Mouse (Mus musculus) urinary bladder, postnatal 14 days (tissue): ENCODE results near the gene Pacrg.

Experiments
- DNase-seq: peaks from one replicate; pipeline ENCODE4 v3.0.0; 2021; ENCODE audit warnings: low spot score

The Pacrg gene

DNA sequence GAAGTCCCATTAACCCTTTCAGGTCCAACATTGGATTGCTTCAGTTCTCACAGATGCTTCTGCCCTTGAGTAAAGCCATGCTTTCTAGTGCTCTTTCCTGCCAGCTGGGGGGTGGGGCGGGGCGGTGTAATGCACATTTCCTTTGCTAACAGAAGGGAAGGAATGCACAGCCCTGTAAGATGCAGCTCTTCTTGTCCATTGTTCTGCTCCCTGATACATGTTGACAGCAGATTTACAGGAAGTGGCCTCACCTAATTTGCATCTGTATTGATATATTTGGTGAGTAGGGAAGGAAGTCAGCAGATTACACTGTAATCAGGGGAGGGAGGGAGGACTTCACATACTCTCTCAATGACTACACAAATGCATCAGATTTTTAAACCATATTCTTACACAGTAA lies 100.0 kb downstream of the Pacrg start:
- DNase-seq, result no peak

DNA sequence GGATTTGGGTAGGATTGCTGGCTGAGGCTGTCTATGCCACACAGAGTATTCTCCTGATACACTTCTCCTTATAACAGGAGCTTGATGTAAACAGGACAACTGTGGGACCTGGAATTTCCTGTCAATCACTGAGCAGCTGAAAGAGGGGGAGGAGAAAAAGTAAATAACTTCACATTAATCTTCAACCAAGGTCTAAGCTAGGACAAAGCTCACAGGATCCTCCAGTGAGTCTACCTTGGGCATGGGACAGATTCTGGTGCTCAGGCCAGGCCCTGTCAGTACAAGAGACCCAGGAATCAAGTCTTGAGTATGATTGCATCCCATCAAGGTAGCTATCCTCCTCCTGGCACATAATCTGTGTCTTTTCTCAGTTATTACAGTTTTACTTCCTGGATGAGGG lies 102.1 kb downstream of the Pacrg start:
- no peak for DNase-seq

DNA sequence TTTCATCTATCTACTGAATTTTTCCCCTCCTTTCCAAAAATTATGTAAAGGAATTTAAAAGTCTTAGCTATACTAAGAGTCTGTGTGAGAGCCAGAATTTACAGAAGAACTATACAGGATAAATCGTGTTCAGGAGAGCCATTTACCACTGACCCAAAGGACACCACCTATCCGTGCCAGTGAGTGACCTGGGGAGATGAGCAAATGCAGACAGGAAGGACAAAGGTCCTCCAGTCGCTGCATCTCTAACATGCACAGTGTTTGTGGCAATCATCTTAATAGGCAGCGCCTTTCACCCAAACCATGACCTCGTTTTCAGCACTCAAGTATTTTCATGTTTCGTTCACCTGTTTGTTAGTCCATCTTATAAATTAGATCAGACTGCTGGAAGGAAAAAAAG lies 105.4 kb downstream of the Pacrg start:
- no peak for DNase-seq

- DNase-seq, result no peak
Observed at GRCm38 (mm10) chr17:10732303-10733048, 107.6 kb downstream of the Pacrg start.

GRCm38 (mm10) chr17:10724853-10725252 lies 115.3 kb downstream of the Pacrg start:
- no peak for DNase-seq

GRCm38 (mm10) chr17:10721562-10721961 lies 118.5 kb downstream of the Pacrg start:
- no peak for DNase-seq

GRCm38 (mm10) chr17:10717148-10717547 lies 123.0 kb downstream of the Pacrg start:
- DNase-seq, result no peak

- DNase-seq, result peak; percentile 7
Observed at GRCm38 (mm10) chr17:10702781-10703180, 137.3 kb downstream of the Pacrg start.

- no peak for DNase-seq
Observed at GRCm38 (mm10) chr17:10698041-10698440, 142.1 kb downstream of the Pacrg start.

DNA sequence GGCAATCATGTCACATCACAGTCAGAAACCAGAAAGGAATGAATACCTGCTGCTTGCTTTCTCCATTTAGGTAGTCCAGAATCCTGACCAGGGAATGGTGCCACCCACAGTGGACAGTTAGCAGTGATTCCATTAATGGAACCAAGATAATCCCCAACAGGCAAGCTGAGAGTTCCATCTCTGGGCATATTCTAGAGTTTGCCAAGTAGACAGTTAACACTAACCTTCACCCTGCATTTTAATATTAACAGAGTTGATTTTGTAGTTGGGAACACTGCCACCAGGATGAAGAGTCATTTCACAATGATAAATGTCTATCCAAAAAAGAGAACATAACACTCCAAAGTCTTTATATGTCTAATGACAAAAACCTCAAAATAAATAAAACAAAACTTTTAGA lies 144.7 kb downstream of the Pacrg start:
- no peak for DNase-seq

- DNase-seq, result no peak
Observed at GRCm38 (mm10) chr17:10677098-10677497, 163.0 kb downstream of the Pacrg start.

DNA sequence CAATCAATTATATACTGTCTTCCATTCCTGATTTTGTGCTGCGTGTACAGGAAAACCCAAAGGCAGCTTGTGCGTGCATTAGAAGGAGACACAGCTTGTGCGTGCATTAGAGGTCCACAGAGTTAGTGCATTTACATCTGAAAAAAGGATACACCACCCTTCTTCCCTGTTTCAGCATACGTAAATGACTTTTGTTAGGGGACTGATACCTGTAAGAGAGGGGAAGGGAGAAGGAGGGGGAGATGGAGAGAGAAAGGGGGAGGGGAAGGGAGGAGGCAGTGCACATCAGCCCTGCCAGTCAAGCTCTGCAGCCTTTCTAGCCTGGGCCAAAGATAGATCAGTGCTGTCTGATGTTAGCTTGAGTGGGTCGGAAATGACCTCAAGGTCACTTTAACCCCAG lies 164.6 kb downstream of the Pacrg start:
- no peak for DNase-seq

GRCm38 (mm10) chr17:10675048-10675447 lies 165.1 kb downstream of the Pacrg start:
- DNase-seq, result no peak

GRCm38 (mm10) chr17:10661294-10661693 lies 178.8 kb downstream of the Pacrg start:
- DNase-seq, result no peak

- no peak for DNase-seq
Observed at GRCm38 (mm10) chr17:10643604-10644003, 196.5 kb downstream of the Pacrg start.

DNA sequence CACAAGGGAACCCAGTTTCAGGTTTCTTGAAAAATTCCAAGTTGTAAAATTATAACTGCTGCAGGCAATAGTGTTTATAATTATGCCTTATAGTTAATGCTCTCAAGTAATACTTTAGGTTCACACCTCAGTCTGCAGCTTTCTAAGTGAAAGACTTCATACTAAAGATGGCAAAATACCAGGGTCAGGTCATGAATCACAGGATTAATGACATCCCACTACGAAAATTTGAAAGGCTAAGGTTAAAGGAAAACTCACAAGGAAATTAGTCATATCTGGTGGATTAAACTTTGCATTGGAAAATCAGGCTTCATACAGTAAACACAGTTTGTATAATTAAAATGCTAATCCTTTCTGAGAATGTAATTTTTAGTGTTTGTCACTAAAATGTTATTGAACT lies 200.3 kb downstream of the Pacrg start:
- DNase-seq, result no peak

DNA sequence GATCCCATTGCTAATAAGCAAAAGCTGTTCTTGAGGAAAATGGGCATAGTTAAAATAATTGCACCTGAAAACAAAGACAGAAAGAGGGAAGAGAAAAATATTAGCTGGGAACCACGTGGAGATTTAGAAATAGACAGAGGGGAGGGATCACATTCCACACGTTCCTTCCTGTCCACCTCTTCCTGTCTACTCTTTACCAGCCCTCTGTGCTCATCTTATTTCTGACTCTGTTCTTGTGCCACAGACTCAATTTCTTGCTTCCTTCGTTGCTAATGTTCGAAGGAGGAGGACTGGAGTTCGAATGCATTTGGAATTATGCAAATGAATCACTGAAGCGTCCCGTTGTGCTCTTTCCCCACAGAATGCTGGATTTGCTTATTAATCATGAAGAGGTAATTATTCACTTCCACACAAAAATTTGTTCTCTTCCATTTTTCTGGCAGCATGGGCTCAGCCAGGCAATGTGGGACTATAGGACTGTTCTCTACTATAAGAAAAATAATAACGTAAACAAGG lies 204.1 kb downstream of the Pacrg start:
- no peak for DNase-seq

DNA sequence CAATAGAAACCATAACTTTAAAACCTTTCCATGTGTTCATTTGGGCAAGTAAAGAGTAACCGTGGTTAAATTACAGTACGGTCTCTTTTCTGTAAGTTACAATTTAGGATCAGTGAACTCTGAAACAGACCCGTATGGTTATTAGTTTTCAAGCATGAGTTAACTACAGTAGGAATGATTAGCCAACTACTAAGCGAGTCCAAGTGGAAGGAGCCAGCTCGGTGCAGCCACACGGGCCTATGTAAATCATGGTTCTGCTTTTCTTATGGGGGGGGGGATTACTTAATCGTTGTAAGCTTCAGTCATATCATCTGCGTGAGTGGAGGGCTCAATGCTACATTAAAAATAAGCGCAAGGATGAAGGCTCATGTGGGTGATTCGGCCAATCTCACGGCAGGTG lies 204.6 kb downstream of the Pacrg start:
- no peak for DNase-seq

GRCm38 (mm10) chr17:10635046-10635445 lies 205.1 kb downstream of the Pacrg start:
- no peak for DNase-seq

GRCm38 (mm10) chr17:10633769-10634168 lies 206.3 kb downstream of the Pacrg start:
- DNase-seq, result no peak

- DNase-seq, result no peak
Observed at GRCm38 (mm10) chr17:10628240-10628639, 211.9 kb downstream of the Pacrg start.

- DNase-seq, result no peak
Observed at GRCm38 (mm10) chr17:10627476-10627875, 212.6 kb downstream of the Pacrg start.

GRCm38 (mm10) chr17:10626299-10627095 lies 213.6 kb downstream of the Pacrg start:
- DNase-seq, result no peak
